Mouse (Mus musculus): ENCODE measurements around the gene Fam71a.

Gene Fam71a

GRCm38 (mm10) chr1:191115514-191116238, 48.9 kb downstream of the Fam71a start:
- DNase-seq: peak; percentile 19

- peak; percentile 36 for DNase-seq
Measured at GRCm38 (mm10) chr1:191114868-191115267, 49.7 kb downstream of the Fam71a start.
